Mouse (Mus musculus) heart, postnatal 25 days (tissue): Measurements from ENCODE around the gene Fut7. TPM values are rescaled to one million over a fixed set of nuclear protein-coding genes. Genes with fewer than 3 reads are reported as not detected.

ENCODE experiments used
- DNase-seq: peaks from one replicate; pipeline ENCODE4 v3.0.0; 2022; ENCODE audit warnings: low spot score
- intact Hi-C: fragments of 180-260 bp; cut with DNase I; formaldehyde crosslinking; loops from one replicate; pipeline ENCODE4 v1.15.1; 2025
- total RNA-seq, 2 experiments: library from RNA; stranded (reverse); gene quantifications; 2 replicates each; pipeline ENCODE4 v1.2.3; 2021

Fut7 gene
- total RNA-seq, 2 experiments from 2014 or later = 0.34 TPM; not detected in 1

DNA sequence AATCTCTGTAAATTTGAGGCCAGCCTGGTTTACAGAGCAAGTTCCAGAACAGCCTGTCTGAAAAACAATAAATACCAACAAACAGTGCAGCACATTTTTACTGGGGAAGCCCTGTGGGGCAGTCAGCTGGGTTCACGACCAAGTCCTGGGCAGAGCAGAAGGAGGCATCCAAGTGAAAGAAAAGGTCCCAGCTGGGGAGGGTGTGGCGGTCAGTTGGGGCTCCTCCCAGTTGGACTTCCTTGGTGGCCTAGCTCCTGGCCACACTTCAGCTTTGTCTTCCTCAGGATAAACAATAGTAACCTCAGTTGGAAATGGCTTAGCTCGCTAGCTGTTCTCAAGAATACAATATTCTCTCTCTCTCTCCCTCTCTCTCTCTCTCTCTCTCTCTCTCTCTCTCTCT lies 5.6 kb upstream of the Fut7 start:
- DNase-seq = no peak
- intact Hi-C loops = no loop called here

DNA sequence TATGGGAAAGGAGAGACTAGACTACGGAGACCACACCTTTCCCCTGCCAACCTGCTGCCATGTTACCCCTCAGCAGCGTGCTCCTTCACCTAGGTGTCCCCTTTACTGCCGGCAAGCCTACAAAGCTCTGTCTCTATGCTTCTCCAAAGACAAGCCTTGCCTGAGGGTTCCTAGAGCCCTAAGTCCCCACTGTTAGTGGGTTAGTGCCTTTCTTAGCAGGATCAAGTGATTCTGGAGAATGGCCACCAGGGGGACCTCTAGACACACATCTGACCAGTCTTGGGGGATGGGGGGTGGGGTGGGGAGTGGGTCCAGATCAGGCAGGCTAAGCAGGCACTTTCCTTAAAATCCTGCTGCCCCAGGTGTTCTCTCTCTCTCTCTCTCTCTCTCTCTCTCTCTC lies 1.2 kb upstream of the Fut7 start:
- intact Hi-C loops = loop anchor here (1.0 kb wide), 1 partner anchor 61 kb away; no protein-coding TSS in a partner anchor
- no peak for DNase-seq

DNA sequence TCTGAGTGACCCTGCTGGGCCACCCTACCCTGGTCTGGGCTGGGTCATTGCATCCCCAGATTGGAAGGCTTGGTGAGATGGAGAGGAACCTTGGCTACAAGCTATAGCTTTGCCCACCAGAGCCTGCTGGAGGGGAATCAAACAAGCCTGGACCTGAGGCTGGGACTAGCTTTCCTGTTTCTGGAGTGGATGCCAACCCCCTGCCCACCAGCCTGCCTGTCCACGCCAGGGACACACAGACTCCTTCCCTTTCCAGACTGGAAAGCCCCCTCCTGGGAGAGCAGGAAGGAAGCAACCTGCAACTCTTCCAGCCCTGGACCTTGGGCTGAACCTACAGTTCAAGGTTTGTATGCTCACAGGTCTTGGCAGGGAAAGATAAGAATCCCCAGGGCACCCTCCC lies 559 bp downstream of the Fut7 start:
- intact Hi-C loops = no loop called here
- DNase-seq = no peak

DNA sequence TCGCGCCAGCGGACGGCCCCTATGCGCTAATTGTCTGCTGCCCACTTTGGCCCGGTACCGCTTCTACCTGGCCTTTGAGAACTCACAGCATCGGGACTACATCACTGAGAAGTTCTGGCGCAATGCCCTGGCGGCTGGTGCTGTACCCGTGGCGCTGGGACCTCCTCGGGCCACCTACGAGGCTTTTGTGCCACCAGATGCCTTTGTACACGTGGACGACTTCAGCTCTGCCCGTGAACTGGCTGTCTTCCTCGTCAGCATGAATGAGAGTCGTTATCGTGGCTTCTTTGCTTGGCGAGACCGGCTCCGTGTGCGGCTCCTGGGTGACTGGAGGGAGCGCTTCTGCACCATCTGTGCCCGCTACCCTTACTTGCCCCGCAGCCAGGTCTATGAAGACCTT lies 2.4 kb downstream of the Fut7 start:
- no peak for DNase-seq
- intact Hi-C loops = loop anchor here (5.0 kb wide), 1 partner anchor 127 kb away; no protein-coding TSS in a partner anchor

DNA sequence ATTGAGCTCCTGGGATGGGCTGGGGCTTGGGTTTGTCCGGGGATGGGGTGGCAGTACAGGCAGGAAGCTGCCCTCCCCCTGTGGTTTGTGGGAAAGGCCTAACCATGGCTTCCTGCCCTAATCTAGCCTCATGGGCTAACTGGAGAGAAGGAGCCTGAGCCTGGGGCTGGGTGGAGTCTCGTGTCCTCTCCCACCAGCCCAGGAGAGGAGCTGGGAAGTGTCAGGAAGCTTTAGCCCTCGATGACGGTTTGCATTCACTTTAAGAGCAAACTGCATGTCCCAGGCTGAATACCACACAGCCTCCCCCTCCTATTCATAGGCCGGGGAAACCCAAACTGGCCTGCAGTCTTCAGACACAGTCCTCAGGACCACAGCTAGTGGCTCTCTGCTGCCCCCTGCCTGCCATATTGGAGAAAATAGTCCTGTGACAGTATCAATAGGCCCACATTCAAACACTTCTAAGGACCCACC lies 3.7 kb downstream of the Fut7 start:
- DNase-seq = no peak
- intact Hi-C loops = loop anchor here (1.0 to 5.0 kb wide), 2 partner anchors 50 to 126 kb away; no protein-coding TSS in a partner anchor

DNA sequence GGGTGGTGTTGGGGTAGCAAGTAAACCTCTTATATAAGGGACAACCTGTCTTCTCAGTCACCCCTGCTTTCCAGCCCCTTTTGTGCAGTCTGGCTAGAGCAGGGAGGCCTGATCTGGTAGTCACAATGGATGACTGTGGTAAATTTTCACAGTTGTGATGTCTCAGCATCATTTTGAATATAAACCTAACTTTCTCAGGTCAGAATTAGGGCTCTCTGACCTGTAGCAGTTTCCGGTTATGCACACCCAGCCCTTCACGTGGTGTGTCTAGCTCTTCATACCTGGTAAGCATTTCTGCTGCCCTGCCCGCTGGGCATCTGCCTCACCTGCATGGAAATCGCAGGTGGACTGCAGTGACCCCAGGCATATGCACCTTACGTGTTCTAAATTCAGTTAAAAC lies 4.2 kb downstream of the Fut7 start:
- DNase-seq = no peak
- intact Hi-C loops = loop anchor here (1.0 to 5.0 kb wide), 2 partner anchors 51 to 125 kb away; no protein-coding TSS in a partner anchor

DNA sequence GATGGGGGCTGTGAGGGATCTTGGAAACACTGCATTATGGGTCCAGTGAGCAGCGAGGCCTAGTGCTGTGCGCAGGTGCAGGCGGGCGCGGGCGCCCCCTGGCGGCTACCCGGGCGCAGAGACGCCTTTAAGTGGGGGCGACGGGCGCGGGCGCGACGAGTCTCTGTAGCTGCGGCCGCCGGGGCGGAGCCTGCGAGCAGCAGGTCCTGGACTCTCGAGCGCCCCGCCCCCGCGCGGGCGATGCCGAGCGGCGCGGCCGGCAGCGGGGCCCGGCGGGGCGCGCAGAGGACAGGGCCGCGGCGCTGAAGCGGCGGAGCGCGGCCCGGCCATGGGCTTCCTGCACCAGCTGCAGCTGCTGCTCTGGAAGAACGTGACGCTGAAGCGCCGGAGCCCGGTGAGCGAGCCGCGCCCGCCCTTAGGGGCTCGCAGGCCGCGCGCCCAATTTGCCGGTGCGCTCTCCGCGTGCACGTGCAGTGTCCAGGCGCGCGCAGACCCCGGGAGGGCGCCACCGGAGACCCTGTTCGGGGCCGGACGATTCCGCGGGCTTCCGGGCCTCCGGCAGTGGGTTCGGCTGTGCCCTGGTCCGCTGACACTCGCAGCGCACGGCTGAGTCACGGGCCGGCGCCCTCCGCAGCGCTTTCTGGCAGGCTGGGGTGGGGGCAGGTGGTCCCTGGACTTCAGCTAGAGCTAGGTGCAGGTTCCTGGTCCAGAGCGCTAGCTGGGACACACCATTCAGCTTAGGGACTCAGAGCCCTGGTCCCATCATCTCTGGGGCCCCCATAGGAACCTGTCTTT lies 5.6 kb downstream of the Fut7 start, which contains the start of gene Abca2:
Abca2 (plus strand) TSS at position 262 of the 795 bp plus-strand sequence.
- DNase-seq = peak; percentile 85
- intact Hi-C loops = loop anchor here (5.0 kb wide), 1 partner anchor 124 kb away; no protein-coding TSS in a partner anchor

DNA sequence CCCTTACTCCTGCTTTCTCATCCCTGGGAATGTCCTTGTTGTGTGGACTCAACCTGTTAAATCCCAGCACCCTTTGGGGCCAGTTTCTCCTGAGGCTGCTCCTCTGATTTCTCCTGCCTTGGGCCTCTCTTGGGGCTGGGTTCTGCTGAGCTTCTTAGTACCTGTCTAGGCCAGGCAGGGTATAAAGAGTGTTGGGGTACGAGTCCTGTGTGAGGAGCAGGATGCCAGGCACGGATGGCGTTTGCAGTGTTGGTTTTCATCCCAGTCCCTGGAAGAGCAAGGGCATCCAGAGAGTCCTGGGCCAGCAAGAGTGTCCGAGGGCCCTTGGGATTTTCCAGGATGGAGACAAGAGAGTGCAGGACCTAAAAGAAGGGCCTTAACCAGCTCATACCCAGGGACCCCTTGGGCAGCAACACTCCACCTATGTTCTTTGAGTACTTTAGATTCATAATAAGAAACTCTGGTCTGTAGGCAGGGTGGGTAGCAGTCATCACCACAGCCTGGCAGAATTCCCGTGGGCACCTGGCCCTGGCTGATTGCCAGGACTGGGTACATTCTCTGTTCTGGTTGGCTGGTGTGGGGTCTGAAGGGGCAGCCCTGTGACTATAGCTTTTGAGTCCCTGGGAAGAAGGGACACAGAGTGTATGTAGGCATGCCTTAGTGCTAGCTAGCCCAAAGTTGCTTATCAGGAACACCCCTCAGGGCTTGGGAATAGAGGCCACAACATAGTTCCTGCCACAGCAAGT lies 6.5 kb downstream of the Fut7 start:
- DNase-seq = no peak
- intact Hi-C loops = loop anchor here (2.0 to 5.0 kb wide), 2 partner anchors 29 to 123 kb away; no protein-coding TSS in a partner anchor

DNA sequence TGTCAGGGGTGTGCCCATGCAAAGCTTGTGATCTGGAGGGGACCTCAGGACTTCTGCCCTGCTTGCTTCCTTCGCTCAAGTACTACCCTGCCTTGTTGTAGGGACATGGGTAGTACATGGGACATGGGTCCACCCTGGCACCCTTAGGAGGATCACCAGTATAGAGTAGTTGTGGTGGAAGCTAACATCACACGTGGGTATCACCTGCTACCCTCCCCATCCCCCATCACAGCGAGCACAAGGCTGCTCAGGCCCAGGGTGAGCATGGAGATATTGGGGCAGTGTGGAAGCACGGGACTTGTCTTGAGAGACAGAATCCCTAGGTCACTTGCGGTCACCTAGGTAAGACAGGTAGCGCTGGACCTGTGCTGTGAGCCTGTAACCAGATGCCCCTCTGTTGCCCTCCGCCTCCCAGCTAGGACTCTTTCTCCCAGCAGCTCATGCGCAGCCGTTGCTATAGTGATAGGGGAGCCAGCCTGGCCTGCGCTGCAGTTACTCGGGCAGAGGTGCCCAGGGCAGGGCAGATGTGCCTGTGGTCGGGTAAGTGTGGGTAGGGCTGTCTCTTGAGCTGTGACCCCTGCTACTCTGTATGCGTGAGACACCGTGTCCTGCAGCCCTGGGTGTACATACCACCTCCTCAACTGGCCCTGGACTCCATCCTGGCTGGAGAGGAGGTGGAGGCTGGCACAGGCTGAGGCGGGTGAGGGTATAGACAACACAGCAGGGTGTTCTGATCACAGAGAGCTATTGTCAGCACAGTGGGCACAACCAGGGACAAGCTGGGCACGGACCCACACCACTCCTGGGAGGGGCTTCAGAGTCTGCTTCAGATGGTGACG lies 7.5 kb downstream of the Fut7 start:
- DNase-seq = no peak
- intact Hi-C loops = loop anchor here (2.0 kb wide), 1 partner anchor 28 kb away; no protein-coding TSS in a partner anchor

DNA sequence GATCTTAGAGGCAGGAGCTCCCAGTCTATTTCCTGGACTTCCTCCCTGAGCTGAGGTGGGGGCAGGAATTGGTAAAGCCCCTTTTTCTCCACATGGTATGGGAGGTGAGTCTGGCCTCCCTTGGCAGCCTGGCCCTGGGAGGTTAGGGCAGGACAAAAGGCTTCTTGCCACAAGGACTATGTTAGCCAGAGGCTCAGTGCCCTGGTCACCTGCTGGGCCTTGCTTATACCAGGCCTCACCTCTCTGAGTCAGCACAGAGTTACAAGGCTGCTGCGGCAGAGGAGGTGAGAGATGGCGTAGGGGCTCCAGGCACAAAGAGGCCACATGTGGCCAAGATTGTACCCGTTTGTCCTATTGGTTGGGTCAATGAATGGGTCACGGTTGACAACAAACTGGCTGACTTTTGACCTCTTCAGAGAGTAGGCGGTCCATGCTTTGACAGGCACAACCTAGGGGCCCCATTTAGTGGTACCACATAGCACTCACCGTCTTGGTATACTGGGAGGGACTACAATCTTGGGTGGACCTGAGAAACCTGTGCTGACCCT lies 8.3 kb downstream of the Fut7 start:
- intact Hi-C loops = loop anchor here (2.0 kb wide), 1 partner anchor 27 kb away; no protein-coding TSS in a partner anchor
- no peak for DNase-seq

DNA sequence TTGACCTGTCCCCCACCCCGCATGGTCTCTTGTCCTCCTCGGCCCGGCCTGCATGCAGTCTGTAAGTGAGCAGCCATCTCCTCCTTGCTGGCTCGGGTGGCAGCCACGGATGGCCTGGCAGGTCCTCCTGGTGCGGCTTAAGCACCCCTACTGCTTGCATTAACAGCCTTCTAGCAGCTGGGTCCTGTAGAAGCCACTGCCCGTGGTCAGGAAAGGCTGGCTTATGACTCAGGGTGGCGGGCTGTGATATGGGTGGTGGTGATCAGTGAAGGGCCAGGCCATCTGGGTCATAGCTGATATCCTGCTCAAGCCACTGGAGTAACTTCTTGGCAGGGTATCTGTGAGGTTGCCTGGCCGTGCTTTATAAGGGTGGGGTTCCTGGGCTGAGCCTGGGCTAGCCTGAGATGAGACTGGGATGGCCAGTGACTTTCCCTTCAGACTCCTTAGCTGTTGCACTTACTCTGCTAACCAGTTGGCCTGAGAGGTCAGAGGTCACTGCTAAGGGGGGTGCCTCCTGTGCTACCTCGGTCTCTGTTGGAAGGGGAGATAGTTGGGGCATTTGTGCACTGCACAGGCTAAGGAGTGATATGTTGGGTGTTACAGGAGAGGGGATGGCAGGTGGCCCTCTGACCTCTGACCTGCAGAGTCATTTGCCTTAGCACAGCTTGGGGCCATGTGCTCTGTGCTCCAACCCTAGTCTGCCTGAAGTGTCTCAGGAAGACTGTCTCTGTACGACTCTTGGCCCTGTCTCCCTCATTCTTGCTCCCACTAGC lies 9.4 kb downstream of the Fut7 start:
- no peak for DNase-seq
- intact Hi-C loops = no loop called here

DNA sequence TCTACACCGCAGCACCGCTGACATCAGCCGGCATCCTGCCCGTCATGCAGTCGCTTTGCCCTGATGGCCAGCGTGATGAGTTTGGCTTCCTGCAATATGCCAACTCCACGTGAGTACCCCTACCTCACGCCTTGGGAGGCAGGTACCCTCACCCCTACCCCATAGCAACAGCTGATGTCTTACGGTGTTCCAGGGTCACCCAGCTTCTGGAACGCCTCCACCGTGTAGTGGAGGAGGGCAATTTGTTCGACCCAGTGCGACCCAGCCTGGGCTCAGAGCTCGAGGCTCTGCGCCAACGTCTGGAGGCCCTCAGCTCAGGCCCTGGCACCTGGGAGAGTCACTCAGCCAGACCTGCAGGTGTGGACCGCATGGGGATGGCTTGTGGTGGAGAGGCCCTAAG lies 10.0 kb downstream of the Fut7 start:
- intact Hi-C loops = no loop called here
- no peak for DNase-seq

DNA sequence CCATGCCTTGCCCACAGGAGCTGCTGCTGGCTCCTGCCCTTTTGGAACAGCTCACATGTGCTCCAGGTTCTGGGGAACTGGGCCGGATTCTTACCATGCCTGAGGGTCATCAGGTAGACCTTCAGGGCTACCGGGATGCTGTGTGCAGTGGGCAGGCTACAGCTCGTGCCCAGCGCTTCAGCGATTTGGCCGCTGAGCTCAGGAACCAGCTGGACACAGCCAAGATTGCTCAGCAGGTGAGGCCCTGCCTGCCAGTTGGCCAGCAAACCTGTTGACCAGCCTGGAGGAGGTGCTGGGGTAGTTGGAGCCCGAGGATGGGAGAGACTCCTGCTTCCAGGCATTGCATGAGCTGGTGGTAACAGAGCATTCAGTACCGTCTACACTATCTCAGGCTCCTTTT lies 11.2 kb downstream of the Fut7 start:
- DNase-seq = no peak
- intact Hi-C loops = no loop called here

DNA sequence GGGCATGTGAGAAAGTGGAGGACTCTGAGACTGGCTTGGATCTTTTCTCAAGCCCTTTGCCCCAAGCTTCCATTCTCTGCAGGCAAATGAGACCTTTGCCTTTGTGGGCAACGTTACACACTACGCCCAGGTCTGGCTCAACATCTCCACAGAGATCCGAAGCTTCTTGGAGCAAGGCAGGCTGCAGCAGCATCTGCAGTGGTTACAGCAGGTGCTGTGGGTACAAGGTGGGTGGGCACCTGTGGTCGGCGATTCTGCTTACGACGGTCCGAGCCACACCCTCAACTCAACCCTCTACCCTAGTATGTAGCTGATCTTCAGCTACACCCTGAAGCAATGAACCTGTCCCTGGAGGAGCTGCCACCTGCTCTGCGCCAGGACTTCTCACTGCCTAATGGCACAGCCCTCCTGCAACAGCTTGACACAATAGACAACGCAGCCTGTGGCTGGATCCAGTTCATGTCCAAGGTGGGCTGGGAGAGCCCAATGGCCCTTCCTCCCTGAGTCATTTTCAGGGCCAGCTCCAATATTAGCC lies 13.3 kb downstream of the Fut7 start:
- no peak for DNase-seq
- intact Hi-C loops = no loop called here

DNA sequence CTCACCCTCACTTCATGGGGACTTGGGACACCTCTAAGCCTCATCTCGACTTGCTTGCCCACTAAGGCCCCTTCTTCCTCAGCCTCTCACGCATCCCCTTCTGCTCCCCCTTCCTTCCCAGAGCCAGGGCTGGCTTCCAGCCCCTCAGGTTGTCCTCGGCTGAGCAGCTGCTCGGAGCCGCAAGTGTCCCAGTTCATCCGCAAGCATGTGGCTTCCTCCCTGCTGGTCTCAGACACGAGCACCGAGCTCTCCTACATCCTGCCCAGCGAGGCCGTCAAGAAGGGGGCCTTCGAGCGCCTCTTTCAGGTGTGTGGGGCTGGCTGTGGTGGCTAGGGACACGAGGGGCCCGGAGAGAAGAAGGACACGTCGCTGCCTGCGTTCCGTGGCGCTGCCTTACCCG lies 18.0 kb downstream of the Fut7 start:
- intact Hi-C loops = no loop called here
- DNase-seq = no peak

DNA sequence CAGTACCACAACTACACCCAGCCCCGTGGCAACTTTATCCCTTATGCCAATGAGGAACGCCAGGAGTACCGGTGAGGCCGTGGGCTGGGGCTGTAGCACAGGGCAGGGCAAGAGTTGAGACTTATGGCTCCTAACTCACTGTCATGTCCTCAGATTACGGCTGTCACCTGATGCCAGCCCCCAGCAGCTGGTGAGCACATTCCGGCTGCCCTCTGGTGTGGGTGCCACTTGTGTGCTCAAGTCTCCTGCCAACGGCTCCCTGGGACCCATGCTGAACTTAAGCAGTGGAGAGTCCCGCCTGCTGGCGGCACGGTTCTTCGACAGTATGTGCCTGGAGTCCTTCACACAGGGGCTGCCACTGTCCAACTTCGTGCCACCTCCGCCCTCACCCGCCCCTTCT lies 19.6 kb downstream of the Fut7 start:
- intact Hi-C loops = no loop called here

DNA sequence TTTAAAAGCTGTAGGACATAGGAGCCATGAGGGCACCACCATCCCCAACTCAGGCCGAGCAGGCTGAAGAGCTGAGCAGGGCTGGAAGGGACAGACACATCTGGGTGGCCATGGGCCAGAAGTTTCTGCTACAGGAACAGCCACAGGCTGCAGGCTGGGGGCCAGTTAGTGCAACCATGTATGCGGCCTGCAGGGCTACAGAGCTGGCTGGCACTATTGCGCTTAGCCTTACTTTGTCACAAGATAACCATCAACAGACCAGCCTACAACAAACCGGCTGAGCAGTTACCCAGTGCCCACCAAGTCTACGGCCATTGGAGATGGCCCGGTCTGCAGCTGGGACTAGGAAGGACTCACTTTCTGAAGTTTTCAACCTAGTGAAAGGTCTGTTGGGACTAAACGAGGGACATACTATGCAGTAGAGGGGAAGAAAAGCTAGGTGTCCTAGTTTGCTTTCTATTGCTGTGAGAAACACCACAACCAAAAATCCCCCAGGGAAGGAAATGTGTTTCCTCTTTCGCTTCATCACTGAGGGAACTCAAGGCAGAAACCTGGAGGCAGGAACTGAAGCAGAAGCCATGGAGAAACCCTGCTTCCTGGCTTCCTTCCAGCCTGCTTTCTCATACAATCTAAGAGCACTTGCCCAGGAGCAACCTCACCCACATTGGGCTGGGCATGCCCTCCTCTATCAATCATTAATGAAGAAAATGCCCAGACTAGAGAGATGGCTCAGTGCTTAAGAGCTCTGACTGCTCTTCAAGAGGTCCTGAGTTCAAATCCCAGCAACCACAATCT lies 28.0 kb downstream of the Fut7 start:
- intact Hi-C loops = no loop called here
- no peak for DNase-seq

More for the DNA sequence above, 19.6 kb downstream of the Fut7 start:
- no peak for DNase-seq

DNA sequence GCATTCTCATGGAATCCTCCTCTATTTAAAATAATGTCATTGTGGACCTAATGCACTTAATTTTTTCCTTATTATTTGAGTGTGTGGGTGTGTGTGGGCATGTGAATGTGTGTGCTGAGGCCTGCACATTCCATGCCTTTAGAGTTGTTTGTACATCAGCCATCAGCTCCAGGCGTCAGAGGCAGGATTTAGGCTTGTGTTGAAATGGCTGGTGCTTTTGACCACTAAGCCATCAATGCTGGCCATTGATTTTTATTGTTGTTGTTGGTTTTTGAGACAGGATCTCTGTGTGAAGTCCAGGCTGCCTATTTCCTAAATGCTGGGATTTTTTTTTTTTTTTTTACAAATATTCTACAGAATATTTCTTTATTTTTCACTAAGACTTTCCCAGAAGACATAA lies 29.9 kb downstream of the Fut7 start:
- no peak for DNase-seq
- intact Hi-C loops = no loop called here
